Mouse (Mus musculus) liver, postnatal 0 days (tissue): ENCODE results near the gene Otc.

Experiments used
- CTCF ChIP-seq: sonication (generic); IDR thresholded peaks from 2 replicates; pipeline ENCODE4 v1.5.1; 2016; ENCODE audit warnings: antibody characterized with exemption, low read depth
- EP300 ChIP-seq: IDR thresholded peaks from 2 replicates; pipeline ENCODE4 v1.6.1; 2016; ENCODE audit warnings: antibody characterized with exemption, low read depth, mild to moderate bottlenecking

DNA sequence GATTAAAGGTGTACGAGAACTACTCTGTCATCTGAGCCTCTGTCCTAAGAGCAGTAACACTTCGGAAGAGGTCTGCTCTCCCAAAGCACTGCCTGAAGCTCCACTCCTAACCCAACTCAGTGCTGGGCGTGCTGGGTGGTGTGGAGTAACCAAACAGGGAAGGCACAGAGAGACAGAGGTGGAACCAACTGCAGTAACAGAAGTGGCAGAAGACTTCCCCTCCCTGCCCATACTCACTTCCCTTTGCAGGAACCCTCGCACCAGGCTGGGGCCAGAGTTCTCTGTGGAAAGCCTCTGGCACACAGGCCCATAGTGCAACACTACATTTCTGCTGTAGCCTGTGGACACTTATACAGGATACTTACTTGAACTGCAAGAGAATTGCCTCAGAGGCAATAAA lies 66.1 kb downstream of the Otc start:
- TF ChIP-seq CTCF (no peak), EP300 (no peak)
